Mouse (Mus musculus) forebrain, embryonic 10.5 days (tissue): ENCODE measurements around the gene Irak1bp1. TPM values are rescaled to one million over a fixed set of nuclear protein-coding genes. Genes with fewer than 3 reads are reported as not detected.

ENCODE experiments used
- DNase-seq: peaks from one replicate; pipeline ENCODE4 v3.0.0-alpha.2; 2017; ENCODE audit warnings: low spot score; ENCODE audit errors: extremely low spot score
- H3K27ac ChIP-seq: fragments of 300-500 bp; sonication (generic); 2 replicates; pipeline ENCODE4 v1.5.1; 2016; ENCODE audit warnings: mild to moderate bottlenecking
- H3K27me3 ChIP-seq: fragments of 300-500 bp; sonication (generic); 2 replicates; pipeline ENCODE4 v1.6.1; 2016; ENCODE audit warnings: mild to moderate bottlenecking; ENCODE audit not compliant: poor library complexity, severe bottlenecking
- H3K36me3 ChIP-seq: fragments of 300-500 bp; sonication (generic); replicated peaks from 2 replicates; pipeline ENCODE4 v1.6.1; 2016; ENCODE audit warnings: mild to moderate bottlenecking, moderate library complexity
- H3K4me1 ChIP-seq: fragments of 300-500 bp; sonication (generic); 2 replicates; pipeline ENCODE4 v1.6.1; 2016
- H3K4me3 ChIP-seq: fragments of 300-500 bp; sonication (generic); 2 replicates; pipeline ENCODE4 v1.5.1; 2016; ENCODE audit warnings: mild to moderate bottlenecking, moderate library complexity
- H3K9me3 ChIP-seq: fragments of 300-500 bp; sonication (generic); 2 replicates; pipeline ENCODE4 v1.6.1; 2016; ENCODE audit warnings: mild to moderate bottlenecking, moderate library complexity
- WGBS: fragments of 180-500 bp; shearing (Covaris S2); methylation state at CpG from one replicate; pipeline ENCODE4 v1.1.7; 2016; 5-methylcytosine and 5-hydroxymethylcytosine counted together
- polyA plus RNA-seq: library from polyadenylated mRNA; unstranded; fragments of >200 nt; fragmentation: Nextera tagmentation; extraction: Ambion mirVana; gene quantifications from 2 replicates; pipeline ENCODE4 v1.2.1, GENCODE M21; 2016

Irak1bp1 gene
- 27.5 and 29.8 TPM in 2 replicates for polyA plus RNA-seq

GRCm38 (mm10) chr9:82829007-82829689 is at the start of gene Irak1bp1:
Gene Irak1bp1, plus strand, starts transcription at chr9:82829540.
- peak within 1 kb of the TSS; percentile 96 for H3K27ac ChIP-seq
- WGBS, result 20% methylated on average over 20 of the region's 20 CpGs
- peaks cover 17% of the 10 kb centered on the region for H3K36me3 ChIP-seq
- DNase-seq, result no peak
- 0 out of 2 replicates have a peak, but pooled peaks cover 5% of the 10 kb centered on the region for H3K9me3 ChIP-seq
- peaks cover 28% of the 10 kb centered on the region for H3K4me1 ChIP-seq
- peak within 1 kb of the TSS; percentile 80 for H3K4me3 ChIP-seq
- H3K27me3 ChIP-seq, result no peaks in the 10 kb centered on the region

GRCm38 (mm10) chr9:82788375-82788774 is 41.0 kb upstream of the Irak1bp1 start:
- Histone ChIP-seq H3K27me3 (no peaks in the 10 kb centered on the region), H3K4me3 (no peak overlapping the region), H3K4me1 (peaks cover 7% of the 10 kb centered on the region), H3K9me3 (no peaks in the 10 kb centered on the region), H3K27ac (0 out of 2 replicates have a peak overlapping the region, but pooled peaks have one; percentile 21), H3K36me3 (no peaks in the 10 kb centered on the region)
- WGBS, result 64% methylated on average over 9 of the region's 9 CpGs
- DNase-seq, result no peak

GRCm38 (mm10) chr9:82800360-82800759 is 29.0 kb upstream of the Irak1bp1 start:
- H3K27ac ChIP-seq, result no peak overlapping the region
- DNase-seq, result no peak
- WGBS, result 83% methylated on average over 8 of the region's 8 CpGs
- H3K27me3 ChIP-seq, result no peaks in the 10 kb centered on the region
- no peak overlapping the region for H3K4me3 ChIP-seq
- no peaks in the 10 kb centered on the region for H3K36me3 ChIP-seq
- H3K9me3 ChIP-seq, result no peaks in the 10 kb centered on the region
- no peaks in the 10 kb centered on the region for H3K4me1 ChIP-seq

GRCm38 (mm10) chr9:82807129-82807528 is 22.2 kb upstream of the Irak1bp1 start:
- H3K4me3 ChIP-seq, result no peak overlapping the region
- H3K27ac ChIP-seq, result peak overlapping the region; percentile 66; the same call in 1 of the 2 replicates
- DNase-seq, result peak; percentile 36
- H3K36me3 ChIP-seq, result no peaks in the 10 kb centered on the region
- no peaks in the 10 kb centered on the region; the same call in 1 of the 2 replicates for H3K27me3 ChIP-seq
- no peaks in the 10 kb centered on the region for H3K9me3 ChIP-seq
- 5% methylated on average over 1 of the region's 1 CpGs for WGBS
- peaks cover 35% of the 10 kb centered on the region for H3K4me1 ChIP-seq

GRCm38 (mm10) chr9:82807635-82808034 is 21.7 kb upstream of the Irak1bp1 start:
- WGBS, result 28% methylated on average over 5 of the region's 5 CpGs
- H3K4me1 ChIP-seq, result peaks cover 35% of the 10 kb centered on the region
- DNase-seq, result no peak
- no peaks in the 10 kb centered on the region for H3K36me3 ChIP-seq
- H3K4me3 ChIP-seq, result no peak overlapping the region
- H3K27ac ChIP-seq, result peak overlapping the region; percentile 66
- H3K27me3 ChIP-seq, result no peaks in the 10 kb centered on the region; the same call in 1 of the 2 replicates
- H3K9me3 ChIP-seq, result 0 out of 2 replicates have a peak, but pooled peaks cover under 1% of the 10 kb centered on the region

GRCm38 (mm10) chr9:82812172-82812963 is 17.0 kb upstream of the Irak1bp1 start:
- DNase-seq, result no peak
- H3K27ac ChIP-seq, result peak overlapping the region; percentile 65; the same call in 1 of the 2 replicates
- WGBS, result 48% methylated on average over 12 of the region's 12 CpGs
- H3K36me3 ChIP-seq, result no peaks in the 10 kb centered on the region
- H3K4me1 ChIP-seq, result peaks cover 23% of the 10 kb centered on the region
- H3K4me3 ChIP-seq, result no peak overlapping the region
- H3K9me3 ChIP-seq, result 0 out of 2 replicates have a peak, but pooled peaks cover 3% of the 10 kb centered on the region
- H3K27me3 ChIP-seq, result no peaks in the 10 kb centered on the region; the same call in 1 of the 2 replicates

- no peak overlapping the region for H3K4me3 ChIP-seq
- 58% methylated on average over 3 of the region's 3 CpGs for WGBS
- H3K36me3 ChIP-seq, result no peaks in the 10 kb centered on the region
- no peak overlapping the region for H3K27ac ChIP-seq
- no peaks in the 10 kb centered on the region for H3K27me3 ChIP-seq
- peaks cover 4% of the 10 kb centered on the region; the same call in 1 of the 2 replicates for H3K4me1 ChIP-seq
- no peak for DNase-seq
- 0 out of 2 replicates have a peak, but pooled peaks cover 3% of the 10 kb centered on the region for H3K9me3 ChIP-seq
These were observed 14.8 kb upstream of the Irak1bp1 start for GRCm38 (mm10) chr9:82814536-82814935.

- Histone ChIP-seq H3K36me3 (no peaks in the 10 kb centered on the region), H3K9me3 (0 out of 2 replicates have a peak, but pooled peaks cover 3% of the 10 kb centered on the region), H3K27me3 (no peaks in the 10 kb centered on the region), H3K4me3 (no peak overlapping the region), H3K4me1 (peaks cover 4% of the 10 kb centered on the region; the same call in 1 of the 2 replicates), H3K27ac (no peak overlapping the region)
- no peak for DNase-seq
These were observed 14.0 kb upstream of the Irak1bp1 start for GRCm38 (mm10) chr9:82815257-82815785.

GRCm38 (mm10) chr9:82826426-82826825 is 2.9 kb upstream of the Irak1bp1 start:
- Histone ChIP-seq H3K9me3 (0 out of 2 replicates have a peak, but pooled peaks cover 5% of the 10 kb centered on the region), H3K4me3 (no peak overlapping the region), H3K27me3 (no peaks in the 10 kb centered on the region), H3K4me1 (peaks cover 21% of the 10 kb centered on the region), H3K36me3 (peaks cover 7% of the 10 kb centered on the region), H3K27ac (no peak overlapping the region)
- WGBS, result 94% methylated on average over 6 of the region's 6 CpGs
- no peak for DNase-seq

- peak; percentile 91 for DNase-seq
- peaks cover 28% of the 10 kb centered on the region for H3K4me1 ChIP-seq
- peak overlapping the region; percentile 96 for H3K27ac ChIP-seq
- 0 out of 2 replicates have a peak, but pooled peaks cover 5% of the 10 kb centered on the region for H3K9me3 ChIP-seq
- peak overlapping the region; percentile 80 for H3K4me3 ChIP-seq
- peaks cover 17% of the 10 kb centered on the region for H3K36me3 ChIP-seq
- no peaks in the 10 kb centered on the region for H3K27me3 ChIP-seq
- under 1% methylated on average over 65 of the region's 65 CpGs for WGBS
These were observed 522 bp downstream of the Irak1bp1 start for GRCm38 (mm10) chr9:82829693-82830430.

GRCm38 (mm10) chr9:82831891-82832290 is 2.6 kb downstream of the Irak1bp1 start:
- DNase-seq, result no peak
- Histone ChIP-seq H3K27me3 (no peaks in the 10 kb centered on the region), H3K4me1 (peaks cover 28% of the 10 kb centered on the region), H3K4me3 (no peak overlapping the region), H3K36me3 (peaks cover 14% of the 10 kb centered on the region), H3K9me3 (no peaks in the 10 kb centered on the region), H3K27ac (no peak overlapping the region)
- WGBS, result 67% methylated on average over 4 of the region's 4 CpGs

- H3K27me3 ChIP-seq, result no peaks in the 10 kb centered on the region
- H3K9me3 ChIP-seq, result no peaks in the 10 kb centered on the region
- peaks cover 51% of the 10 kb centered on the region for H3K36me3 ChIP-seq
- no peak overlapping the region for H3K4me3 ChIP-seq
- H3K4me1 ChIP-seq, result peaks cover 10% of the 10 kb centered on the region
- WGBS, result 89% methylated on average over 6 of the region's 6 CpGs
- no peak for DNase-seq
- H3K27ac ChIP-seq, result no peak overlapping the region
These were observed 6.6 kb downstream of the Irak1bp1 start for GRCm38 (mm10) chr9:82835921-82836320.
